In the genomic region with DNA sequence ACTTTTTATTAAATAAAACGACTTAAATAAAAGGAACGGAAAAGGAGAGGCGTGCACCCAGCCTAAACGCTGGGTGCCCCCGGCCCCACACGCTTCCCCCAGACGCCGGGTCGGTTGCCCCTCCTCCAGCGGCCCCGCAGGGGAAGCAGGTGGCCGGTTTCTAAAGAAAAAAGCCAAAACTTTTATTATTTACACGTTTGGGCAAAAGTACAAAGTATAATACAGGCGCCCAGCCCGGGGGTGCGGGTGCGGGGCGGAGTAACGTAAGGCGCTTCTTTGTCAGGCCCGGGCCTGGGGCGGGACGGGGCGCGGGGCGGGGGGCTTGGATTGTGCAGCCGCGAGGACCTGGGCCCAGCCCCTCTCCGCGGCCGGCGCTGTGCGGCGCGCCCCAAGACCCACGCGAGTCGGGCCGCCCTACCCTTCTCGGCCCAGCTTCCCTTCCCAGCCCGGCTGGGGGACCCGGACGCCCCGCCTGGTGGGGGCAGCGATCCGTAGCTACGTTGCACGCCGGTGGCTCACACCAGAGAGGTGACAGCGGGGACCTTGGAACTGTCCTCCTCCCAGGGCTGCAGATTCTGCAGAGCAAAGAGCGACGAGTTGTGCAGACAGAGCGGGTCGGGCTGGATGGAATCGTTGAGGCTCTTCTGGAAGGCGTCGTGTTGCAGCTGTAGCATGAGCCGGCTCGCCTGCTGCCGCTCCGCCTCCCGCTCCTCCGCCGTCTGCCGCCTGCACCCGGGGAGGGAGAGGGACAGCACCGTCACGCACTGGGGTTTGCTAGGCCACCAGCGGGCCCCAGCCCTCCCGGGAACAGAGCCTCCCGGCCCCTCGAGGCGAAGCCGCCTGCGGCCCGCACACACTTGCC, we compare ENCODE assay signal across 8 mouse cellular contexts. TPM values are rescaled to one million over a fixed set of nuclear protein-coding genes. Genes with fewer than 3 reads are reported as not detected.
A peak's percentile ranks its signal among the peaks of the same experiment; 100 is the strongest.
DNase-seq lines count a peak whose midpoint lies in the region; ATAC-seq and TF ChIP-seq lines count a peak whose summit lies in the region.

No protein-coding gene starts in this region.

- no peak overlapping the region for H3K27ac ChIP-seq in embryonic facial prominence, embryonic 12.5 days
- peak overlapping the region; percentile 75; the same call in 1 of the 2 replicates for H3K27ac ChIP-seq in hindbrain, postnatal 0 days
- no peak overlapping the region for H3K27ac ChIP-seq in liver, postnatal 0 days (ENCODE audit: low read depth)

- H3K4me3 ChIP-seq in embryonic facial prominence, embryonic 12.5 days = peak overlapping the region; percentile 37
- H3K4me3 ChIP-seq in hindbrain, postnatal 0 days (ENCODE audit: low read length) = peak overlapping the region; percentile 40
- H3K4me3 ChIP-seq in liver, postnatal 0 days (ENCODE audit: low read depth, low read length) = peak overlapping the region; percentile 33

- peak overlapping the region; percentile 40 for H3K9ac ChIP-seq in embryonic facial prominence, embryonic 12.5 days
- peak overlapping the region; percentile 41 for H3K9ac ChIP-seq in hindbrain, postnatal 0 days (replicated peaks; ENCODE audit: low read length)
- H3K9ac ChIP-seq in liver, postnatal 0 days (replicated peaks) = no peak overlapping the region

- H3K4me2 ChIP-seq in embryonic facial prominence, embryonic 12.5 days (replicated peaks) = peak overlapping the region; percentile 60
- H3K4me2 ChIP-seq in hindbrain, postnatal 0 days (ENCODE audit: low read depth, low read length) = peak overlapping the region; percentile 40
- peak overlapping the region; percentile 7 for H3K4me2 ChIP-seq in liver, postnatal 0 days (ENCODE audit: low read depth, low read length)

- no peak for TF ChIP-seq CTCF in hindbrain, postnatal 0 days (IDR thresholded peaks at IDR 0.05; ENCODE audit: low read depth)
- TF ChIP-seq CTCF in liver, postnatal 0 days (IDR thresholded peaks at IDR 0.05; ENCODE audit: low read depth) = no peak

- no peak for TF ChIP-seq EP300 in liver, postnatal 0 days (IDR thresholded peaks at IDR 0.05; ENCODE audit: low read depth)

- peak; percentile 26 to 67 for DNase-seq in adrenal gland, adult (ENCODE audit: inconsistent age in 2 of 2, low spot score in 1 of 2)
- no peak for DNase-seq in adrenal gland, adult 8-10 months
- DNase-seq in ES-CJ7 (ENCODE audit: low read depth, low spot score) = peak; percentile 58
- peak; percentile 53 for DNase-seq in hindbrain, postnatal 0 days (ENCODE audit: low spot score)
- DNase-seq in liver, postnatal 0 days = peak; percentile 32
- DNase-seq in layer of hippocampus, adult 8-10 months (ENCODE audit: low spot score in 2 of 2) = no peak
- DNase-seq in right cerebral cortex, postnatal 14 days = no peak

- H3K9me3 ChIP-seq in embryonic facial prominence, embryonic 12.5 days = no peaks in the 10 kb centered on the region
- peaks cover 8% of the 10 kb centered on the region; the same call in 1 of the 2 replicates for H3K9me3 ChIP-seq in hindbrain, postnatal 0 days (ENCODE audit: low read length)
- no peaks in the 10 kb centered on the region for H3K9me3 ChIP-seq in liver, postnatal 0 days (ENCODE audit: low read length)

- peaks cover 91% of the 10 kb centered on the region for H3K27me3 ChIP-seq in embryonic facial prominence, embryonic 12.5 days
- peaks cover 70% of the 10 kb centered on the region for H3K27me3 ChIP-seq in hindbrain, postnatal 0 days (ENCODE audit: insufficient read depth, low read length)
- peaks cover 100% of the 10 kb centered on the region for H3K27me3 ChIP-seq in liver, postnatal 0 days (ENCODE audit: insufficient read depth, low read length)

- peaks cover 17% of the 10 kb centered on the region for H3K4me1 ChIP-seq in embryonic facial prominence, embryonic 12.5 days
- H3K4me1 ChIP-seq in hindbrain, postnatal 0 days (ENCODE audit: insufficient read depth, low read length) = no peaks in the 10 kb centered on the region
- peaks cover 10% of the 10 kb centered on the region for H3K4me1 ChIP-seq in liver, postnatal 0 days (ENCODE audit: insufficient read depth)

- ATAC-seq in embryonic facial prominence, embryonic 12.5 days (ENCODE audit: insufficient number of reproducible peaks, insufficient read depth, low FRiP score, low TSS enrichment) = peak; percentile 26; the same call in 1 of the 2 replicates
- 0 out of 2 replicates have a peak, but pooled peaks have one; percentile 14 for ATAC-seq in hindbrain, postnatal 0 days
- no peak; the same call in 1 of the 2 replicates for ATAC-seq in liver, postnatal 0 days

- H3K36me3 ChIP-seq in embryonic facial prominence, embryonic 12.5 days = no peaks in the 10 kb centered on the region
- H3K36me3 ChIP-seq in hindbrain, postnatal 0 days (ENCODE audit: insufficient read depth, low read length) = no peaks in the 10 kb centered on the region
- no peaks in the 10 kb centered on the region for H3K36me3 ChIP-seq in liver, postnatal 0 days (replicated peaks; ENCODE audit: insufficient read depth, low read length)

- 1% methylated on average over 68 of the region's 76 CpGs for WGBS in embryonic facial prominence, embryonic 12.5 days
- WGBS in hindbrain, postnatal 0 days = 1% methylated on average over 73 of the region's 76 CpGs
- WGBS in liver, postnatal 0 days (ENCODE audit: insufficient replicate concordance) = 3% methylated on average over 65 of the region's 76 CpGs

RNA-seq across cellular contexts. Expression of a gene that starts 2.4 kb away (rescaled TPM):
- total RNA-seq in adrenal gland, adult 8-10 months (2022) = under 1 TPM in 2 of 4 experiments, not detected in 2; 0.46 to 0.62 TPM
- polyA plus RNA-seq in embryonic facial prominence, embryonic 12.5 days (2016; fragmentation: Nextera tagmentation; extraction: Ambion mirVana) = 6.6 and 9.1 TPM in 2 replicates
- total RNA-seq in hindbrain, postnatal 0 days (2014; rRNA removed) = 39.4 and 39.6 TPM in 2 replicates
- polyA plus RNA-seq in hindbrain, postnatal 0 days (2015; fragmentation: Nextera tagmentation; extraction: Ambion mirVana) = 11.3 and 14.5 TPM in 2 replicates
- polyA plus RNA-seq in liver, postnatal 0 days (2015; fragmentation: Nextera tagmentation; extraction: Ambion mirVana) = not detected in 2 replicates
- not detected for total RNA-seq in layer of hippocampus, adult 8-10 months (2022)

RNA-seq across cellular contexts. Expression of a gene that starts 38.0 kb away (rescaled TPM):
- 100 to 1,000 TPM; 269 to 308 (median 290) TPM for total RNA-seq in adrenal gland, adult 8-10 months (2022)
- polyA plus RNA-seq in embryonic facial prominence, embryonic 12.5 days (2016; fragmentation: Nextera tagmentation; extraction: Ambion mirVana) = 922 and 970 TPM in 2 replicates
- 143 and 182 TPM in 2 replicates for total RNA-seq in hindbrain, postnatal 0 days (2014; rRNA removed)
- polyA plus RNA-seq in hindbrain, postnatal 0 days (2015; fragmentation: Nextera tagmentation; extraction: Ambion mirVana) = 395 and 396 TPM in 2 replicates
- polyA plus RNA-seq in liver, postnatal 0 days (2015; fragmentation: Nextera tagmentation; extraction: Ambion mirVana) = 321 TPM in 2 replicates
- 100 to 1,000 TPM; 184 to 220 (median 194) TPM for total RNA-seq in layer of hippocampus, adult 8-10 months (2022)

RNA-seq across cellular contexts. Expression of a gene that starts 53.8 kb away (rescaled TPM):
- 1 to 10 TPM in 2 of 4 experiments, under 1 TPM in 2; 0.62 to 3.5 (median 1.5) TPM for total RNA-seq in adrenal gland, adult 8-10 months (2022)
- 11.5 and 17.2 TPM in 2 replicates for polyA plus RNA-seq in embryonic facial prominence, embryonic 12.5 days (2016; fragmentation: Nextera tagmentation; extraction: Ambion mirVana)
- 6.3 and 10.1 TPM in 2 replicates for total RNA-seq in hindbrain, postnatal 0 days (2014; rRNA removed)
- polyA plus RNA-seq in hindbrain, postnatal 0 days (2015; fragmentation: Nextera tagmentation; extraction: Ambion mirVana) = 10.0 and 10.3 TPM in 2 replicates
- polyA plus RNA-seq in liver, postnatal 0 days (2015; fragmentation: Nextera tagmentation; extraction: Ambion mirVana) = 0.11 and 0.13 TPM in 2 replicates
- 1 to 10 TPM; 3.2 to 4.4 (median 3.5) TPM for total RNA-seq in layer of hippocampus, adult 8-10 months (2022)

Comparison
In these comparisons a context has a peak if more than half of its experiments do, and no peak if none do; other contexts are left out.
1. DNase-seq: peak in adrenal gland, adult (2 of 2), ES-CJ7 (single experiment), hindbrain, postnatal 0 days (single experiment) and liver, postnatal 0 days (single experiment); none in adrenal gland, adult 8-10 months (single experiment), layer of hippocampus, adult 8-10 months (0 of 2) and right cerebral cortex, postnatal 14 days (single experiment).
2. H3K4me2 ChIP-seq: peak in every context shown above with its lines; median percentile 60 in embryonic facial prominence, embryonic 12.5 days; 40 in hindbrain, postnatal 0 days; 7 in liver, postnatal 0 days.
3. RNA of a gene that starts 2.4 kb away (total RNA-seq): 39.4 to 39.6 TPM in hindbrain, postnatal 0 days; 0.46 to 0.62 TPM in adrenal gland, adult 8-10 months and not detected in layer of hippocampus, adult 8-10 months; every median in the first group is over 10 times any median in the second.
4. Peak in every context shown above with its lines, with median percentiles within 50 percentile points of each other: H3K4me3 ChIP-seq.